Mouse (Mus musculus) G1E (cell line): ENCODE data around the gene Gm28051. TPM values are rescaled to one million over a fixed set of nuclear protein-coding genes. Genes with fewer than 3 reads are reported as not detected.

Source experiments
- ATAC-seq: 2 replicates; pipeline ENCODE4 v1.8.0; 2016; ENCODE audit warnings: mild to moderate bottlenecking; ENCODE audit not compliant: insufficient number of reproducible peaks, poor library complexity, low FRiP score, severe bottlenecking; ENCODE audit errors: extremely low read depth
- DNase-seq: peaks from one replicate; pipeline ENCODE4 v3.0.0; 2012; ENCODE audit warnings: low spot score
- H3K27me3 ChIP-seq: 2 replicates; pipeline ENCODE4 v1.6.1; 2012; ENCODE audit warnings: mild to moderate bottlenecking, low read length, inconsistent platforms; ENCODE audit not compliant: insufficient read depth
- H3K36me3 ChIP-seq: replicated peaks from 2 replicates; pipeline ENCODE3; 2012; ENCODE audit warnings: mild to moderate bottlenecking, inconsistent platforms
- H3K4me1 ChIP-seq: 2 replicates; pipeline ENCODE4 v1.6.1; 2012; ENCODE audit warnings: low read depth, low read length, inconsistent platforms, mixed read lengths; ENCODE audit not compliant: insufficient read depth
- H3K4me3 ChIP-seq: 2 replicates; pipeline ENCODE4 v1.5.1; 2012; ENCODE audit warnings: low read depth, mild to moderate bottlenecking, inconsistent platforms, low read length, moderate library complexity, mixed read lengths
- H3K9me3 ChIP-seq: replicated peaks from 2 replicates; pipeline ENCODE4 v1.6.1; 2012; ENCODE audit warnings: inconsistent platforms
- CTCF ChIP-seq: IDR thresholded peaks from 2 replicates; pipeline ENCODE4 v1.5.1; 2012; ENCODE audit warnings: low read depth, low read length, inconsistent platforms, mixed read lengths
- GATA1 ChIP-seq: IDR thresholded peaks from 2 replicates; pipeline ENCODE4 v1.6.1; 2012; ENCODE audit warnings: borderline replicate concordance, low read length, inconsistent platforms, mixed read lengths
- GATA2 ChIP-seq: IDR thresholded peaks from 2 replicates; pipeline ENCODE4 v1.6.1; 2012; ENCODE audit warnings: low read depth, low read length, inconsistent platforms, borderline replicate concordance
- POLR2AphosphoS5 ChIP-seq: IDR thresholded peaks from 2 replicates; pipeline ENCODE4 v1.6.1; 2012; ENCODE audit warnings: low read depth, low read length, inconsistent platforms; ENCODE audit not compliant: insufficient replicate concordance
- TAL1 ChIP-seq: conservative IDR thresholded peaks from 2 replicates; pipeline ENCODE4 v1.6.1; 2012; ENCODE audit warnings: low read depth, low read length, inconsistent platforms, mixed read lengths
- polyA plus RNA-seq: library from polyadenylated mRNA; stranded (reverse); fragments of >175 nt; gene quantifications from 2 replicates; pipeline ENCODE4 v1.2.3, GENCODE M21; 2012
- total RNA-seq, 2 experiments: library from RNA; stranded (forward) in 1 of 2; stranded (reverse) in 1 of 2; fragments of 200-1000 nt in 1 of 2; fragments of >200 nt in 1 of 2; fragmentation: Nextera tagmentation in 1 of 2; gene quantifications; 2 replicates each; pipeline ENCODE4 v1.2.3; 2014 to 2017

The Gm28051 gene
- total and polyA plus RNA-seq, 3 experiments, result 6.0 TPM; not detected in 2

DNA sequence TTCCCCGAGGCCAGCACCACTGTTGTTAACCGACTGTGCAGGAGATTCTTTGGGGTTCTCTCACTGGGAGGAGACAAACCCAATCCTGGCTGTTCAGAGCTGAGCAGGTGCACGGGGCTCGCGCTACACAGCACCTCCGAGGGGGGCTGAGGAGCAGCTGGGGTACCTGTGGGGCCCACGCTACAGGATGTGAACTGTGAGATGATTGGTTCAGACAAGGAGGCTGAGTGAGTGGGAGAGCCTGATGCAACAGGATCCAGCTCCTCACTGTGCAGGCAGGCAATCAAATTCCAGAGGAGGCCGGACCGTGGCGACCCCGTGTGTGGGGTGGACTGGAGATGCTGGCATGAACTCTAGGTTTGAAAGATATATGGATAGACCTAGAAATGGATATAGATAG is 35.1 kb downstream of the Gm28051 start:
- Histone ChIP-seq H3K27me3 (peaks cover 20% of the 10 kb centered on the region), H3K4me3 (no peak overlapping the region), H3K4me1 (peaks cover 7% of the 10 kb centered on the region), H3K36me3 (no peaks in the 10 kb centered on the region), H3K9me3 (no peaks in the 10 kb centered on the region)
- TF ChIP-seq POLR2AphosphoS5 (no peak), GATA1 (no peak), CTCF (no peak), TAL1 (no peak), GATA2 (no peak)
- no peak for DNase-seq
- ATAC-seq, result no peak

DNA sequence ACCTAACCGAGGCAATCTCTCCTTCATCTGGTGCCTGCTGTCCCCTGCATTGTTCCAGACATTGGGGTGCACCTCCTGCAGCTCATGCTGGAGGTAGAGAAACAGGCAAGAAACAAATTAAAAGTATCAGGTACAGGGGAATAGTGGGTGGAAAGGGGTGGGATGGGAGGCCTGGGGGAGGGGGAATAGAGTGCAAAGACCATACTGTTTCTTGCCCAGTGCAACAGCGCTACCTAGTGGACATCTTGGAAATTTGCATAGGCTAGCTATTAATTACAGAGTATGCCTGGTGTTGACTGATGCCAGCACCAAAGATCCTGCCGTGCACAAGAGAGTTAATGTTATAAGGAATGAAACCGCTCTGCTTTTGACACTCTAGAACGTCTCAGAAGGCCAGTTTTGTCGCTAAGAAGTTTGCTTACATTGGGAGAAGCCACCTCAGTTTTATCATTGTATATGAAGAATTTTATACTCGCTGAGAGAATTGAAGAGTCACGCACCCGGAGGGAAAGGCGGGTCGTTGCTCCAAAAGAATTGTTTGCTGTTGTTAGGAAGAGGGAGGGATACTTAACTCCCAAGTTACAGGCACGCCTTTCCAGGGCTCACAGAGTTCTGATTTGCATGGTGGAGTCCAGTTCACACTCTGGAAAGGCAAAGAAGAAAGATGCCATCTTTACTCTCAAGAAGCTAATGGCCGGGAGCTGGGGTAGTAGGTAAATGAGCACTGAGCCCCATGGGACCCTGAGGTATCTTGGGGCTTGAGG is 37.8 kb downstream of the Gm28051 start:
- Histone ChIP-seq H3K4me3 (no peak overlapping the region), H3K4me1 (peaks cover 2% of the 10 kb centered on the region; the same call in 1 of the 2 replicates), H3K27me3 (peaks cover 37% of the 10 kb centered on the region), H3K9me3 (peaks cover 5% of the 10 kb centered on the region), H3K36me3 (no peaks in the 10 kb centered on the region)
- DNase-seq (no peak), ATAC-seq (peak; percentile 55; the same call in 1 of the 2 replicates)
- TF ChIP-seq POLR2AphosphoS5 (no peak), CTCF (peak; percentile 79)

DNA sequence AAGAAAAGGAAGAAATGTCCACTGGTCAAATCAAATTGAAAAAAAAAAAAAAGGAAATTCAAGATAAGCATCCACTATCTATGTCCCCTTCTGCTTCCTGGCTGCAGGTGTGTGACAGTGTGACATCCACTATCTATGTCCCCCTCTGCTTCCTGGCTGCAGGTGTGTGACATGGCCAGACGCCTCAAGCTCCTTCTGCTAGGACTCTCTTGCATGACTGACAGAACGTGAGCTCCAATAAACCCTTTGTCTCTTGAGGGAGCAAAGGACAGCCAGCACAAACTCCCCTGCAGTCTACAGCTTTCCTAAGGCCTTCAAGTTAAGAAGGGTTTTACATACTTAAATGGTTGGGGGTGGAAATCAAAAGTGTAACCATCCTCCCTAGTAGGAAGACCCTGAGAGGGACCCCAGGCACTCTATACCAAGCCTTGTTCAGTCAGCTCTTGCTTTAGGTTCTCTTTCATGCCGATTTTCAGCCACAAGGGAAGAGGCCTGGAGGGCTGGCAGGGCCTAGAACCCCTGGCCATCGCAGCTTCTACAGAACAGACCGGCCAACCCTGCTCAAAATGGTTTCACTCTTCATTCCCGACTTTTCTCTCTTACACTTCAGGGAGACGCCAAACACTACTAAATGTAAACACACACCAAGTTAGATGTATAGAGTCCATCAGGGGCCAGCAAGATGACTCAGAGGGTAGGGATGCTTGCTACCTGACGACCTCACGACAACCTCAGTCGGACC is 42.7 kb downstream of the Gm28051 start:
- H3K4me3 ChIP-seq, result no peak overlapping the region
- ATAC-seq, result 0 out of 2 replicates have a peak, but pooled peaks have one; percentile 36
- no peak for DNase-seq
- TF ChIP-seq CTCF (no peak), GATA2 (no peak), GATA1 (no peak), POLR2AphosphoS5 (no peak), TAL1 (no peak; the same call in 1 of the 2 replicates)
- H3K9me3 ChIP-seq, result peaks cover 7% of the 10 kb centered on the region
- peaks cover 51% of the 10 kb centered on the region for H3K27me3 ChIP-seq
- no peaks in the 10 kb centered on the region for H3K36me3 ChIP-seq
- H3K4me1 ChIP-seq, result peaks cover 8% of the 10 kb centered on the region

DNA sequence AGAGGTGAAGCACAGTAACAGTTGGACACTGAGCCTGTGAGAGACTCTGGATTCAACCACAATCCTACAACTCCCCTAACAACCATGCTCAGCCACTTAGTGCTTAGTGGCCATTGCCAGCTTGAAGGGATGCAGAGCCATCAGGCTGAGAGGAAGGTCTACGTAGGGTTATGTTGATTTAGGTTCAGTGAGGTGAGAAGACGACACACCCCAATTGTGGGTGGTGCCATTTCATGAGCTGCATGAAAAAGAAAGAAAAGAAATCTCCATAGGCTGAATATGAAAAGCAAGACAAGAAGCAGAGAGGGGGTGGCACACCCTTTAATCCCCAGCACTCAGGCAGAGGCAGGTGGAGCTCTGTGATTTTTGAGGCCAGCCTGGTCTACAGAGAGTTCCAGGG is 43.4 kb downstream of the Gm28051 start:
- ATAC-seq (no peak), DNase-seq (no peak)
- TF ChIP-seq GATA1 (no peak), POLR2AphosphoS5 (no peak), GATA2 (no peak), TAL1 (no peak), CTCF (no peak)
- no peaks in the 10 kb centered on the region for H3K36me3 ChIP-seq
- H3K4me3 ChIP-seq, result no peak overlapping the region
- peaks cover 7% of the 10 kb centered on the region for H3K9me3 ChIP-seq
- peaks cover 53% of the 10 kb centered on the region for H3K27me3 ChIP-seq
- H3K4me1 ChIP-seq, result peaks cover 8% of the 10 kb centered on the region

DNA sequence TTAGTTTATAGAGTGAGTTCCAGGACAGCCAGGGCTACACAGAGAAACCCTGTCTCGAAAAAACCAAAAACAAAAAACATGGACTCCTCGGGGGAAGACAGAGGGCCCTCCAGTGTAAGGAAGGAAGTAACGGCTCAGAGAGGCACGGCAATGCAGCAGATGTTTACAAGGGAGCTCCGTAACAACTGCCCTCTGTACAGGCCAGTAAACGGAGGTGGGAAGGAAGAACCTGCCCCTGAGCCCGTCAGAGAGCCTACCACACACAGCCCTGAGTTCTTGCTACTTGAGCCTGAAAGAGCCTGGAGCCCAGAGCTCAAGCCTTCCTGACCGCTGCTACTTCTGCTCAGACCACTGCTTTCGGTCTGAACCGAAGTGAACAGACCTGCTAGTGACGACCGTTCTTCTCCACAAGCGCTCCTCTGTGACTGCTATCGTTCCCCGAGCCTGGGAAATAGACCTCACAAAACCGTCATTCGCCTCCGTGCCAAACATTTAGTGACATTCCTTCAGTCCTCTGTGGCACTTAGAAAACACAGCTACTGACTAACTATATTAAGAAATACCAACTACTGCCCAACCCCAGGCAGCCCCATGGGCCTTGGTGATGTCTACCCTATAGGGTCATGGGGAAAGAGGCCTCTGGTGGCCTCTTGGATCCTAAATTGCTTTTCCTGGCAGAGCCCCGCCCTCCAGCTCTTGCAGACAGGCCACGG is 44.3 kb downstream of the Gm28051 start:
- Histone ChIP-seq H3K36me3 (no peaks in the 10 kb centered on the region), H3K4me1 (peaks cover 8% of the 10 kb centered on the region), H3K9me3 (peaks cover 7% of the 10 kb centered on the region), H3K4me3 (no peak overlapping the region), H3K27me3 (peaks cover 51% of the 10 kb centered on the region)
- no peak for DNase-seq
- no peak for ATAC-seq
- TF ChIP-seq GATA1 (no peak), POLR2AphosphoS5 (no peak), TAL1 (no peak)

DNA sequence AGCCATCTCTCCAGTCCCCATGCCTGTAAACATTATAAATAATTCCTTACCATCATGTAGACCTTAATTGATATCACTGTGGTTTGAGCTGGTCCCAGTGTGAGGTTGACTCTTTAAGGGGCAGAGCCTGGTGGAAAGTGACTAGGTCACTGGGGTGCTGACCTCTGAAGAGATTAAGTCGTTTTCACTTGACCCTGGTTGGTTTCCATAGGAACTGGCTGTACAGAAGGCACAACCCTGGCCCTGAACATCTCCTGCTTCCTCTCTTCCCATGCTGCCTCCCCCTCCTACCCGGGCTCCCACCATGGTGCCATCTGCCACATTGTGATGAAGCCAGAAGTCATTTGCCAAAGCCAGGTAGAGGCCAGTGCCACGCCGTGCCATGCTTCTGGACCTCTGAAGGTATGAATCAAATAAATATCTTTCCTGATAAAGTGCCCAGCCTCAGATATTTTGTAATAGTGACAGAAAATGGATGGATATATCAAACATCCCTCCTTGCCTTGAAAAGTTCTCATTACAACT is 46.7 kb downstream of the Gm28051 start:
- H3K4me1 ChIP-seq, result peaks cover 15% of the 10 kb centered on the region
- no peak for ATAC-seq

More for the DNA sequence above, 46.7 kb downstream of the Gm28051 start:
- no peak for DNase-seq
- H3K36me3 ChIP-seq, result no peaks in the 10 kb centered on the region
- H3K9me3 ChIP-seq, result peaks cover 7% of the 10 kb centered on the region
- peaks cover 56% of the 10 kb centered on the region for H3K27me3 ChIP-seq
- TF ChIP-seq CTCF (no peak), GATA1 (no peak), POLR2AphosphoS5 (no peak), TAL1 (no peak)
- no peak overlapping the region for H3K4me3 ChIP-seq
